ENCODE assay signal across 18 mouse cellular contexts in the genomic region with DNA sequence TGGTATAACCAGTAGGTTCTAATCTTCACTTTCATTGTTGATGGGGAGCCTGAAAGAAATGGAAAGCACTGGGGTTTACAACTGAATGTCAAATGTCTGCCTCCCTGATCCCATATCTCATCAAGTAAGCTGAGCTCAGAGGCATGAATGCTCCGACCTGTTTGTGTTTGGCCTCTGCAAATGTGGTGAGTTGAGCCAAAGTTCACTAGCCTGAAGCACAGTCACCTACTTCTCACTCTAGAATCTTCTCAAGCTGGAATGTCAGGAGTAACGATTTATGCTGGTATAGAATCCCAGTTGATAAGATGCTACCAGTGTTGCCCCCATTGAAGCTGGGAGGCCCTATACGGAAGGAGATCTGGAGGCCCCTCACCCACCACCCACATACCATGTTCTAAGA.
"Had no signal": no experiment of that assay in that cellular context is flagged by ENCODE, and none has a peak within 500 bp of the region (broad histone marks: within the 10 kb centered on the region; RNA-seq: fewer than 3 reads in every experiment).

No protein-coding gene starts in this region.

- H3K4me1 ChIP-seq: midbrain, embryonic 10.5 days; midbrain, embryonic 13.5 days; neural tube, embryonic 13.5 days; neural tube, embryonic 15.5 days had no signal

- H3K4me3 ChIP-seq: midbrain, embryonic 10.5 days; midbrain, embryonic 13.5 days; myocyte; neural tube, embryonic 13.5 days; neural tube, embryonic 15.5 days had no signal

- H3K36me3 ChIP-seq: midbrain, embryonic 10.5 days; midbrain, embryonic 13.5 days; neural tube, embryonic 13.5 days; neural tube, embryonic 15.5 days had no signal

- H3K4me2 ChIP-seq: lung, embryonic 14.5 days; midbrain, embryonic 13.5 days; neural tube, embryonic 13.5 days; neural tube, embryonic 15.5 days had no signal

- ATAC-seq: midbrain, embryonic 13.5 days; midbrain, embryonic 16.5 days had no signal

- H3K27ac ChIP-seq: midbrain, embryonic 10.5 days; midbrain, embryonic 13.5 days; neural tube, embryonic 13.5 days; neural tube, embryonic 15.5 days had no signal

- H3K9ac ChIP-seq: lung, embryonic 14.5 days; midbrain, embryonic 13.5 days; neural tube, embryonic 13.5 days; neural tube, embryonic 15.5 days had no signal

- H3K27me3 ChIP-seq: midbrain, embryonic 13.5 days; neural tube, embryonic 15.5 days had no signal

- H3K9me3 ChIP-seq: midbrain, embryonic 10.5 days; midbrain, embryonic 13.5 days; neural tube, embryonic 13.5 days; neural tube, embryonic 15.5 days had no signal

- DNase-seq: lung, adult 18-20 months; lung, postnatal 10 days; lung, postnatal 4 days; retina, postnatal 1 day; right cerebral cortex, adult 18-20 months; right cerebral cortex, postnatal 25 days; right cerebral cortex, postnatal 4 days; spleen, adult 18-20 months; thymus, adult 2 months; thymus, postnatal 25 days; thymus, postnatal 4 days had no signal
